Mouse (Mus musculus) heart, embryonic 11.5 days (tissue): ENCODE results near the gene Tmprss6. TPM values are rescaled to one million over a fixed set of nuclear protein-coding genes. Genes with fewer than 3 reads are reported as not detected.

Experiments
- ATAC-seq: fragments of 200-750 bp; cut with Nextera tagmentation; replicated peaks from 2 replicates; pipeline ENCODE4 v1.8.0; 2017; ENCODE audit warnings: moderate library complexity; ENCODE audit not compliant: insufficient number of reproducible peaks, low FRiP score, low TSS enrichment
- H3K27ac ChIP-seq: fragments of 300-500 bp; sonication (generic); 2 replicates; pipeline ENCODE4 v1.5.1; 2014; ENCODE audit warnings: mild to moderate bottlenecking, low read depth, low read length
- H3K27me3 ChIP-seq: fragments of 300-500 bp; sonication (generic); 2 replicates; pipeline ENCODE4 v1.6.1; 2014; ENCODE audit warnings: mild to moderate bottlenecking, low read length, mixed read lengths; ENCODE audit not compliant: control insufficient read depth, insufficient read depth
- H3K36me3 ChIP-seq: fragments of 300-500 bp; sonication (generic); 2 replicates; pipeline ENCODE4 v1.6.1; 2014; ENCODE audit warnings: mild to moderate bottlenecking, low read length, moderate library complexity, mixed read lengths; ENCODE audit not compliant: control insufficient read depth, insufficient read depth
- H3K4me1 ChIP-seq: fragments of 300-500 bp; sonication (generic); 2 replicates; pipeline ENCODE4 v1.6.1; 2014; ENCODE audit warnings: low read length; ENCODE audit not compliant: control insufficient read depth, insufficient read depth
- H3K4me2 ChIP-seq: fragments of 300-500 bp; sonication (generic); 2 replicates; pipeline ENCODE4 v1.6.1; 2014; ENCODE audit warnings: mild to moderate bottlenecking, moderate library complexity
- H3K4me3 ChIP-seq: fragments of 300-500 bp; sonication (generic); 2 replicates; pipeline ENCODE4 v1.5.1; 2014; ENCODE audit warnings: low read depth, low read length
- H3K9ac ChIP-seq: fragments of 300-500 bp; sonication (generic); 2 replicates; pipeline ENCODE4 v1.6.1; 2014; ENCODE audit warnings: mild to moderate bottlenecking, low read depth, low read length, moderate library complexity
- H3K9me3 ChIP-seq: fragments of 300-500 bp; sonication (generic); replicated peaks from 2 replicates; pipeline ENCODE4 v1.6.1; 2016; ENCODE audit warnings: low read length; ENCODE audit not compliant: control insufficient read depth
- WGBS: fragments of 180-500 bp; shearing (Covaris S2); extraction: QIAGEN DNeasy Blood & Tissue Kit; methylation state at CpG from one replicate; pipeline ENCODE4 v1.1.7; 2014; ENCODE audit not compliant: insufficient replicate concordance; 5-methylcytosine and 5-hydroxymethylcytosine counted together
- polyA plus RNA-seq: library from polyadenylated mRNA; unstranded; fragments of >200 nt; fragmentation: Nextera tagmentation; extraction: Ambion mirVana; gene quantifications from 2 replicates; pipeline ENCODE4 v1.2.1, GENCODE M21; 2014

The Tmprss6 gene
- polyA plus RNA-seq, 1 experiment from 2014 or later = 0.64 TPM

GRCm38 (mm10) chr15:78428391-78429138, 39.9 kb downstream of the Tmprss6 start, which contains the start of gene Kctd17:
Gene Kctd17 (plus strand): TSS chr15:78428564.
- Histone ChIP-seq H3K27ac (no peak within 1 kb of the TSS), H3K27me3 (peaks cover 11% of the 10 kb centered on the region), H3K36me3 (no peaks in the 10 kb centered on the region), H3K4me3 (peak within 1 kb of the TSS; percentile 72), H3K4me1 (peaks cover 7% of the 10 kb centered on the region; the same call in 1 of the 2 replicates), H3K9ac (peak within 1 kb of the TSS; percentile 73), H3K9me3 (no peaks in the 10 kb centered on the region), H3K4me2 (peak within 1 kb of the TSS; percentile 91)
- 1% methylated on average over 52 of the region's 52 CpGs for WGBS
- peak; percentile 76; the same call in 1 of the 2 replicates for ATAC-seq

- H3K36me3 ChIP-seq = no peaks in the 10 kb centered on the region
- peaks cover 7% of the 10 kb centered on the region; the same call in 1 of the 2 replicates for H3K4me1 ChIP-seq
- WGBS = 54% methylated on average over 4 of the region's 4 CpGs
- H3K9ac ChIP-seq = no peak overlapping the region
- ATAC-seq = no peak
- peaks cover 15% of the 10 kb centered on the region for H3K27me3 ChIP-seq
- H3K9me3 ChIP-seq = no peaks in the 10 kb centered on the region
- H3K4me3 ChIP-seq = no peak overlapping the region
- no peak overlapping the region for H3K27ac ChIP-seq
- no peak overlapping the region for H3K4me2 ChIP-seq
Measured at GRCm38 (mm10) chr15:78425230-78425629, 43.2 kb downstream of the Tmprss6 start.

GRCm38 (mm10) chr15:78424507-78424906, 43.9 kb downstream of the Tmprss6 start:
- ATAC-seq = no peak

GRCm38 (mm10) chr15:78422046-78422956, 46.1 kb downstream of the Tmprss6 start:
- H3K9ac ChIP-seq = no peak overlapping the region
- no peaks in the 10 kb centered on the region for H3K9me3 ChIP-seq
- H3K27me3 ChIP-seq = peaks cover 9% of the 10 kb centered on the region; the same call in 1 of the 2 replicates
- no peak for ATAC-seq
- peak overlapping the region; percentile 34 for H3K4me2 ChIP-seq
- H3K36me3 ChIP-seq = no peaks in the 10 kb centered on the region
- H3K4me1 ChIP-seq = no peaks in the 10 kb centered on the region
- WGBS = 17% methylated on average over 16 of the region's 16 CpGs
- no peak overlapping the region for H3K4me3 ChIP-seq
- H3K27ac ChIP-seq = no peak overlapping the region

More at GRCm38 (mm10) chr15:78424507-78424906, 43.9 kb downstream of the Tmprss6 start:
- no peaks in the 10 kb centered on the region for H3K36me3 ChIP-seq
- no peak overlapping the region for H3K4me2 ChIP-seq
- H3K4me1 ChIP-seq = peaks cover 7% of the 10 kb centered on the region; the same call in 1 of the 2 replicates
- 10% methylated on average over 11 of the region's 11 CpGs for WGBS
- H3K4me3 ChIP-seq = no peak overlapping the region
- H3K9me3 ChIP-seq = no peaks in the 10 kb centered on the region
- peaks cover 15% of the 10 kb centered on the region for H3K27me3 ChIP-seq
- no peak overlapping the region for H3K27ac ChIP-seq
- no peak overlapping the region for H3K9ac ChIP-seq

- 73% methylated on average over 13 of the region's 13 CpGs for WGBS
- ATAC-seq = no peak
Measured at GRCm38 (mm10) chr15:78420395-78420794, 48.0 kb downstream of the Tmprss6 start.

GRCm38 (mm10) chr15:78416937-78417336, 51.5 kb downstream of the Tmprss6 start:
- Histone ChIP-seq H3K4me3 (no peak overlapping the region), H3K27ac (no peak overlapping the region)
- WGBS = 51% methylated on average over 4 of the region's 4 CpGs

More at GRCm38 (mm10) chr15:78420395-78420794, 48.0 kb downstream of the Tmprss6 start:
- no peak overlapping the region for H3K4me2 ChIP-seq
- no peaks in the 10 kb centered on the region for H3K4me1 ChIP-seq
- no peaks in the 10 kb centered on the region for H3K36me3 ChIP-seq
- H3K9ac ChIP-seq = no peak overlapping the region
- no peak overlapping the region for H3K4me3 ChIP-seq
- H3K9me3 ChIP-seq = no peaks in the 10 kb centered on the region
- H3K27me3 ChIP-seq = peaks cover 6% of the 10 kb centered on the region; the same call in 1 of the 2 replicates
- no peak overlapping the region for H3K27ac ChIP-seq

GRCm38 (mm10) chr15:78414157-78414556, 54.3 kb downstream of the Tmprss6 start:
- Histone ChIP-seq H3K27ac (no peak overlapping the region), H3K9me3 (no peaks in the 10 kb centered on the region), H3K9ac (no peak overlapping the region), H3K4me2 (no peak overlapping the region), H3K27me3 (peaks cover 30% of the 10 kb centered on the region), H3K4me3 (no peak overlapping the region), H3K36me3 (no peaks in the 10 kb centered on the region), H3K4me1 (peaks cover 12% of the 10 kb centered on the region)
- no peak for ATAC-seq
- WGBS = 89% methylated on average over 8 of the region's 8 CpGs

More at GRCm38 (mm10) chr15:78416937-78417336, 51.5 kb downstream of the Tmprss6 start:
- no peak overlapping the region for H3K4me2 ChIP-seq
- H3K9ac ChIP-seq = no peak overlapping the region
- H3K36me3 ChIP-seq = no peaks in the 10 kb centered on the region
- H3K4me1 ChIP-seq = peaks cover 4% of the 10 kb centered on the region; the same call in 1 of the 2 replicates
- H3K27me3 ChIP-seq = peaks cover 7% of the 10 kb centered on the region
- no peaks in the 10 kb centered on the region for H3K9me3 ChIP-seq
- ATAC-seq = no peak

- 0 out of 2 replicates have a peak, but pooled peaks have one; percentile 2 for ATAC-seq
- Histone ChIP-seq H3K4me1 (peaks cover 12% of the 10 kb centered on the region), H3K4me2 (no peak overlapping the region), H3K27me3 (peaks cover 35% of the 10 kb centered on the region), H3K36me3 (no peaks in the 10 kb centered on the region), H3K4me3 (no peak overlapping the region), H3K27ac (peak overlapping the region; percentile 78), H3K9me3 (no peaks in the 10 kb centered on the region), H3K9ac (no peak overlapping the region)
- WGBS = 42% methylated on average over 1 of the region's 1 CpGs
Measured at GRCm38 (mm10) chr15:78413719-78414117, 54.7 kb downstream of the Tmprss6 start.
